Mouse (Mus musculus): ENCODE measurements at regions not wholly inside any gene's neighbourhood (a gene's known extent, or its start where the extent isn't known, plus 50 kb on each side); places are given as distances from the start of the nearest gene placed in this dataset.

DNA sequence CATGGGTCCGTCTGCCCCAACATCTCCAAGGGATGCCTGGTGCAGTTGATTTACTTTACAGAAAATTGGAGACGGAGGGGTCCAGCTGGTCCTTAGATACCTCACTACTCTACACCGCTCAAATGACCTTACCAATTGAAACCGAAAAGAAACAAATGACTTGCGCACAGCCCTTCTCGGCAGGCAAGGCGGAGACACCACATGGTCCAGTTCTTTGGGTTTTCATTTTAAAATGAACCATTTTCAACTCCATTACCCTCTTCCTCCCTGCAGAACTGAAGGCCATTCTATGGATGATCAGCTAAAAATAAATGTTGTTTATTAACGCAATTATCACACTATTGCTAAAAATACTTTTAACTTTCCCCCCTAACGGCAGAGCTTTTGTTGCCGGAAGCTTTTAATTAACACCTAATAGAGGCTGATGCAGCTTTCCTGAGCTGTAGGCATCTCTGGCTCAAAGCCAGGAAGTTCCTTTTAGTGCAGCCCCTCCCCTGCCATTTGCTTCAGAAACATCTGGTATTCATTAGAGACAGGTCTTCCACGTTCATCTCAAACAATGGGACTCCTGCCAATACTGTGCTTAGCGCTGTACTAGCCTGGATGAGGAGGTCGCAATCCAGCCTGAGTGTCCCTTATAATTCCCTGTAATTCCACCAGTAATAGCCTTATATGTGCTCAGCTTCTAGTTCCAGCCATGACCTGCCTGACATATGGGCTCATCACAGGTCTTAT is 247.5 kb downstream of the Drd1 start:
- no peak for DNase-seq (ENCODE audit: low spot score in 2 of 2)

DNA sequence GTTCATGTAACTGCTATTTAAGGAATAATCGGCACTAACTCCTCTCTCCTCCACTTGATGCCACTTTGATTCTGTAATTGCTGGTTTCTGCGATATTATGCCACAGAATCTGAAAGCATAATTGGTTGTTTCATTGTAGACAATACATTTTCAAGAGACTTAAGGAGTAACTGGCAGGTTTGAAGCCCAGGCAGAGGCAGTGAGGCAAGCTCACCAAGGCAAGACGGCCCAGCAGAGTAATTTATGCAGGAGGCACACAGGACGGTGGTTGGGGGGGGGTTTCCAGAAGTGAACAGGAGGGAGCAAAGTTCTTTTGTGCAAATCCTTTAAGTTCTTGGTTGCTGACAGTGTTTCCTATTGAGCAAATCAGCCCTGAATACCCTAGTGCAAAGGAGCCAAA is 249.6 kb downstream of the Drd1 start:
- DNase-seq (ENCODE audit: low spot score in 2 of 2) = no peak

GRCm38 (mm10) chr13:53800978-53801377 is 254.5 kb downstream of the Drd1 start:
- no peak for DNase-seq (ENCODE audit: low spot score in 2 of 2)

- no peak for DNase-seq (ENCODE audit: low spot score in 2 of 2)
These were observed 266.7 kb downstream of the Drd1 start for GRCm38 (mm10) chr13:53788809-53789208.

DNA sequence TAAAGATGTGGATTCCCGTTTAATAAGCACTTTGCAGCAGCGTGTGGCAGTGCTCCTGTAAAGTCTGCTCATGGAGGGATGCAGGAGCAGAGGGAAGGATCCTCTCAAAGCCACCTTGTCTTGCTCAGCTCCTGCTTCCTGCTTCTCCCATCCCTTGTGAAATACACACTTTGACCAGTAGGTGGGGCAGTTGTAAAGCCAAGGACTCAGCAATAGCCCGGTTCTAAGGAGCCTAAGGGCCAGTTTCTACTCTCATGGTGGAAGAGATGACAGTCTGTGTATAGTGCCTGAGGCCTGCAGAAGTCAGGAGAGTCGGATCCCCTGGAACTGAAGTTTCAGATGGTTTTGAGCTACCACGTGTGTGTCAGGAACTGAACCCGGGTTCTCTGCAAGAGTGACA is 272.0 kb downstream of the Drd1 start:
- DNase-seq (ENCODE audit: low spot score in 2 of 2) = peak; percentile 42 to 79

GRCm38 (mm10) chr13:53779150-53779549 is 276.4 kb downstream of the Drd1 start:
- DNase-seq (ENCODE audit: low spot score in 2 of 2) = peak in 1 of 2 experiments; percentile 37

DNA sequence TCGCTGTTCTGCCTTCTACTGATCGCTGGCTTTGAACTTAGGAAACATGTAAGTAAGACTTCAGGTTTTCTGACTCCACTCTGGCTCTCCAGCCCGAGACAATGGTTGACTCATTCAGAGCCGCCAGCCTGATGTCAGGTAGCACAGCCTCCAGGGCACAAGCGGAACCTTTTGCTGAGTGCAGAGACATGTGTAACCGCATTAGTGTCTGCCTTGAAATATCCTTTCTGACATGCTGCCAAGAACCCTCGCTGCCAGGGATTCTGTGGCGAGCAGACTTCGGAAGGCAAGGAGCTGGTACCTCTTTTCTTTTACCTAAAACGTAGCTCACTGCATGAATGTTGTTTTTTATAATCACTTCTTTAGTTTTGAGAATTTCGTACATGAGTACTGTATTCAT is 279.1 kb downstream of the Drd1 start:
- DNase-seq (ENCODE audit: low spot score in 2 of 2) = no peak

- peak in 1 of 2 experiments; percentile 18 for DNase-seq (ENCODE audit: low spot score in 2 of 2)
These were observed 279.8 kb downstream of the Drd1 start for GRCm38 (mm10) chr13:53775687-53776086.

GRCm38 (mm10) chr13:53764613-53765243 is 290.8 kb downstream of the Drd1 start:
- DNase-seq (ENCODE audit: low spot score in 2 of 2) = peak; percentile 34 to 74

- no peak for DNase-seq (ENCODE audit: low spot score in 2 of 2)
These were observed 284.8 kb upstream of the Msx2 start for GRCm38 (mm10) chr13:53757576-53758237.

GRCm38 (mm10) chr13:53756970-53757530 is 284.2 kb upstream of the Msx2 start:
- no peak for DNase-seq (ENCODE audit: low spot score in 2 of 2)

DNA sequence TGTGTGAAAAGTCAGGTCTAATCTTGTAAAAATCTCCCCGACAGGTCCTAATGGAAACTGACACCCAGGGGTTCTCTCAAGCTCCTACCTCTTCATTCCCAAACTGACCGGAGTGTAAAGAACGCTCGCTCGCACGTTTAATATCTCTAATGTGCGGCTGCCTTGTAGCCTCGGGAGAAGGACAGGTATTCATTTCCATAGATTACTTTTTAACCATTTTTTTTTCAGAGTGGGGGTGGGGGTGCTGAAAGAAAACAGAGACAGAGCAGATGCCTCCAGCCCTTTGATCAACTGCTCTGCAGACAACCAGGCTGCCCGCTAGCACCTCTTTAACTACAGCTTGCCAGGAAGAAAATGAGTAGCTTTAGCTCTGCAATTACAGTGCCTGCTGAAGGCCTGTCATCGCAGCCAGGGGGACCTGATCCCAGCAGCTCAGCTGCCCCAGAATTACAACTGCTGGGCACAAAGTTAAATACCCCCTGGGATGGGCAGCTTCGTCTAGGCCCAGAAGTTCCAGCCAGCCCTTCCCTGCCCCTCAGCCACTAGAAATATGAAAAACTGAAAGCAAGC is 282.3 kb upstream of the Msx2 start:
- no peak for DNase-seq (ENCODE audit: low spot score in 2 of 2)

DNA sequence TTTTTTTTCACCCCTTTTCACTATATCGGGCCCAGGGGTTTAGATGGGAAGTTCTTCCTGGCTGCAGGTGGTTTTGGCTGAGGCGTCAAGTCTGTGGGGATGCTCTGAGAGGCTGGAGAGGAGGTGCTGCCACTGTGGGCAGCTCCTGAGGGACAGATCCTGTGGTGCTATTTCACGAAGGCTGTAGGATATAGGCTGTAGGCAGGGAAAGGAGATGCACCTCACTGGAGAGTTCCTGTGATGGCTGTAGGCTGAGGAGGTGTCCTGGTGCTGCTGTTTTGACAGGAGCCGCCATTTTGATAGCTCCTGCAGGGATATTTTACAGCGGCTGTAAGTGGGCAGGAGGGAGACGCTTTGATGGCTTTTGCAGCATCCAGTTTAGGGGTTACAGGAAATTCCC is 280.2 kb upstream of the Msx2 start:
- DNase-seq (ENCODE audit: low spot score in 2 of 2) = no peak

DNA sequence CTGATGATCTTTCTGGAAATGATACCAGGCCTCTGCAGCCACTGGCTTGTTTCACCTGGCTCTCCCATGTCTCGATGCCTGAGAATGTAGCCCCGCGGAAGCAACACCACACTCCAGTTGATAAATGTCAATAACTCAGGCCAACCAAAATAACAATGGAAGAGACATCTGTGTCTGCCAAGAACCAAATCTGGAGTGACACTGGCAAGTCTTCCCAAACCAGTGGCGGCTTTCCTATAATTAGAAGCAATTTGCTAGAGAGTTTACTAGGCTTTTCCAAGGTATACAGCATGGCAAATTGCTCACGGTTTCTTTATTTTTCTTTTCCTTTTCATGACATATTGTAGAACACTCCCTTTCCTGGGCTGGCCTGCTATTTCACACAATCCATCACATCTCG is 268.1 kb upstream of the Msx2 start:
- no peak for DNase-seq (ENCODE audit: low spot score in 2 of 2)

- no peak for DNase-seq (ENCODE audit: low spot score in 2 of 2)
These were observed 266.3 kb upstream of the Msx2 start for GRCm38 (mm10) chr13:53739127-53739526.

- DNase-seq (ENCODE audit: low spot score in 2 of 2) = no peak
These were observed 262.1 kb upstream of the Msx2 start for GRCm38 (mm10) chr13:53734944-53735343.

GRCm38 (mm10) chr13:53730259-53730902 is 257.5 kb upstream of the Msx2 start:
- DNase-seq (ENCODE audit: low spot score in 2 of 2) = no peak

DNA sequence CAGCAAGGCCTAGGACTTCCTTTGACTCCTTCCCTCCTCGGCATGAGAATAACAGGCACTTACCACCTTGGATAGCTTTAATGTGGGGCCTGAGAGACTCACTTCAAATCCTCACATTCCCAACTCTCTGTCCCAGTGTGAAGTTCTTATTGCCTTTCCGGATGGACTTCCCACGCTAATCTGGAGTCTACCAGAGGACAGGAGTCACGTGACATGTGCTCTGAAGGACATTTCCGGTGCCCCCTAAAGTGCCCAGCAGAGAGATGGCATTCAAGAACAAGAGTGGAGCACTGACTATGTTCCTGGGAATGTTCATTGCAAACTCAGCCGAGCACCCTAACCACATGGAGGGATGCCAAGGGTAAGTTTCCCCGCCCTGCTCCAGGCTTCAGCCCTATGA is 257.0 kb upstream of the Msx2 start:
- DNase-seq (ENCODE audit: low spot score in 2 of 2) = no peak

DNA sequence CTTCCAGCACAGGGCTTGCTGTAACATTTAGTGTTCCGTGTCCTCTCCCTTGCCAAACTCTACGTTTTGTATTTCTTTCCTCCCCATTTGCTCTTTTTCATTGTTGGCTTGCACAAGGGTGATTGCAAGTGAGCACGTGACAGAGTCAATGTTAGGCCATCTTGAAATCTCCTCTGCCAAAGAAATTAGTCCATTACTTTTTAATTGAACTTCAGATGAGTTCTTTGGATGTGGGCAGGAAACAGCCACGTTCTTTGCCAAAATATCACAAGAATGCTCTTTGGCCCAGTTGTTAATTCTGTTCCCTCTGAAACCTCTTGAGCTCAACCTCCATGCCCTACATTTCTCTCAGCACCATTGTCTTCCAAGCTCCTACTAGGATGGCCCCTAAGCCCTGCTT is 253.2 kb upstream of the Msx2 start:
- no peak for DNase-seq (ENCODE audit: low spot score in 2 of 2)

- no peak for DNase-seq (ENCODE audit: low spot score in 2 of 2)
These were observed 250.0 kb upstream of the Msx2 start for GRCm38 (mm10) chr13:53722881-53723280.

GRCm38 (mm10) chr13:53721038-53721463 is 248.2 kb upstream of the Msx2 start:
- DNase-seq (ENCODE audit: low spot score in 2 of 2) = no peak

Measured in layer of hippocampus, adult 8-10 months (tissue).